Mouse (Mus musculus) embryonic facial prominence, embryonic 11.5 days (tissue): ENCODE measurements at regions not wholly inside any gene's neighbourhood (a gene's known extent, or its start where the extent isn't known, plus 50 kb on each side); places are given as distances from the start of the nearest gene placed in this dataset.

Source experiments
- ATAC-seq: fragments of 200-750 bp; cut with Nextera tagmentation; replicated peaks from 2 replicates; pipeline ENCODE4 v1.8.0; 2017; ENCODE audit warnings: low read depth; ENCODE audit not compliant: insufficient number of reproducible peaks, low FRiP score, low TSS enrichment
- DNase-seq: peaks from one replicate; pipeline ENCODE4 v3.0.0-alpha.2; 2015; ENCODE audit warnings: low spot score
- H3K27ac ChIP-seq: fragments of 300-500 bp; sonication (generic); replicated peaks from 2 replicates; pipeline ENCODE4 v1.5.1; 2014; ENCODE audit warnings: mild to moderate bottlenecking, low read depth, low read length, control low read depth
- H3K27me3 ChIP-seq: fragments of 300-500 bp; sonication (generic); 2 replicates; pipeline ENCODE4 v1.6.1; 2014; ENCODE audit warnings: mild to moderate bottlenecking, low read length, moderate library complexity, mixed read lengths; ENCODE audit not compliant: control insufficient read depth, insufficient read depth
- H3K36me3 ChIP-seq: fragments of 300-500 bp; sonication (generic); replicated peaks from 2 replicates; pipeline ENCODE4 v1.6.1; 2014; ENCODE audit warnings: low read depth, mild to moderate bottlenecking, low read length, moderate library complexity, mixed read lengths; ENCODE audit not compliant: control insufficient read depth, insufficient read depth
- H3K4me1 ChIP-seq: fragments of 300-500 bp; sonication (generic); 2 replicates; pipeline ENCODE4 v1.6.1; 2014; ENCODE audit warnings: low read length, mixed read lengths; ENCODE audit not compliant: control insufficient read depth, insufficient read depth
- H3K4me2 ChIP-seq: fragments of 300-500 bp; sonication (generic); 2 replicates; pipeline ENCODE4 v1.6.1; 2014; ENCODE audit warnings: low read depth, mild to moderate bottlenecking, control low read depth, low read length, moderate library complexity
- H3K4me3 ChIP-seq: fragments of 300-500 bp; sonication (generic); 2 replicates; pipeline ENCODE4 v1.5.1; 2014; ENCODE audit warnings: low read depth, low read length, control low read depth
- H3K9ac ChIP-seq: fragments of 300-500 bp; sonication (generic); replicated peaks from 2 replicates; pipeline ENCODE4 v1.6.1; 2014; ENCODE audit warnings: mild to moderate bottlenecking, control low read depth, low read length
- H3K9me3 ChIP-seq: fragments of 300-500 bp; sonication (generic); replicated peaks from 2 replicates; pipeline ENCODE4 v1.6.1; 2016; ENCODE audit warnings: mild to moderate bottlenecking, low read length, inconsistent platforms, mixed read lengths; ENCODE audit not compliant: control insufficient read depth
- WGBS: fragments of 180-500 bp; shearing (Covaris S2); extraction: QIAGEN DNeasy Blood & Tissue Kit; methylation state at CpG from one replicate; pipeline ENCODE4 v1.1.7; 2014; 5-methylcytosine and 5-hydroxymethylcytosine counted together

DNA sequence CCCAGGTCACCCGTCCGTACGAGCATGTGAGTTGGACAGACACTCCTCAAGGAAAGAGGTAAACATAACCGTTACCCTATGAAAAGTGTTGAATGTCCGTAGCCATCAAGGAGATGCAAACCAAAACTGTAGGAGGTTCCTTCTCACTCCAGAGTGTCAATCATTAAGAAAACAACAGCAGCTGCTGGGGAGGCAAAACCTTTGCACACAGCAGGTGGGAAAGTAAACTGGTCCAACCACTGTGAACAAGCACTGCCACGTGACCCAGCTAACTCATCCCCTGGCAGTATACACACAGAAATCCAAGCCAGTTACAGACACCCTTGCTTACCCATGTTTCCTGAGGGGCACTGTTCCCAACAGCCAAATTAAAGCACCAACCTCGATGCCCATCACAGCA, 54.7 kb upstream of the Irx5 start:
- Histone ChIP-seq H3K9ac (no peak overlapping the region), H3K4me2 (no peak overlapping the region), H3K9me3 (no peaks in the 10 kb centered on the region), H3K4me1 (no peaks in the 10 kb centered on the region), H3K27me3 (no peaks in the 10 kb centered on the region), H3K27ac (no peak overlapping the region), H3K4me3 (no peak overlapping the region), H3K36me3 (no peaks in the 10 kb centered on the region)
- DNase-seq: no peak
- 74% methylated on average over 7 of the region's 7 CpGs for WGBS
- ATAC-seq: no peak

DNA sequence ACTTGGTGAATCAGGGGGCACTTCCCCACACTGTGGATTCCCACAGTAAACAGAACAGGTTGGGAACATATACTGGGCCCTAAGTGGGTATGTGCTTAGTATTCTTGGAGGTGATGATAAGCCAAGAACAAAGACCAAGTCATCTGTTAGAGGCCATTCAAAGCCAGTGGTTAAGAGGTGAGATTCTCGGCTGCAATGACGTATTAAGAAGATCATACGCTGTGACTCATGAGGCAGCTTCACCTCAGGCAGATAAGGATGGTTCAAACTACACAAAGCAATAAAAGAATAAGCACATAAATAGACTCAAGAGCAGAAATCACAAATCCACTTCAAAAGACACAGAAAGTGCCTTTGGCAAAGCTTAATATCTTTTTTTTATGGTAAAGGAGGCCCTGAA, 56.4 kb upstream of the Irx5 start:
- no peak overlapping the region for H3K9ac ChIP-seq
- H3K36me3 ChIP-seq: no peaks in the 10 kb centered on the region
- WGBS: 94% methylated on average over 3 of the region's 3 CpGs
- H3K9me3 ChIP-seq: no peaks in the 10 kb centered on the region
- no peak for DNase-seq
- no peaks in the 10 kb centered on the region for H3K4me1 ChIP-seq
- no peak for ATAC-seq
- no peaks in the 10 kb centered on the region for H3K27me3 ChIP-seq
- no peak overlapping the region for H3K4me3 ChIP-seq
- no peak overlapping the region for H3K4me2 ChIP-seq
- no peak overlapping the region for H3K27ac ChIP-seq

DNA sequence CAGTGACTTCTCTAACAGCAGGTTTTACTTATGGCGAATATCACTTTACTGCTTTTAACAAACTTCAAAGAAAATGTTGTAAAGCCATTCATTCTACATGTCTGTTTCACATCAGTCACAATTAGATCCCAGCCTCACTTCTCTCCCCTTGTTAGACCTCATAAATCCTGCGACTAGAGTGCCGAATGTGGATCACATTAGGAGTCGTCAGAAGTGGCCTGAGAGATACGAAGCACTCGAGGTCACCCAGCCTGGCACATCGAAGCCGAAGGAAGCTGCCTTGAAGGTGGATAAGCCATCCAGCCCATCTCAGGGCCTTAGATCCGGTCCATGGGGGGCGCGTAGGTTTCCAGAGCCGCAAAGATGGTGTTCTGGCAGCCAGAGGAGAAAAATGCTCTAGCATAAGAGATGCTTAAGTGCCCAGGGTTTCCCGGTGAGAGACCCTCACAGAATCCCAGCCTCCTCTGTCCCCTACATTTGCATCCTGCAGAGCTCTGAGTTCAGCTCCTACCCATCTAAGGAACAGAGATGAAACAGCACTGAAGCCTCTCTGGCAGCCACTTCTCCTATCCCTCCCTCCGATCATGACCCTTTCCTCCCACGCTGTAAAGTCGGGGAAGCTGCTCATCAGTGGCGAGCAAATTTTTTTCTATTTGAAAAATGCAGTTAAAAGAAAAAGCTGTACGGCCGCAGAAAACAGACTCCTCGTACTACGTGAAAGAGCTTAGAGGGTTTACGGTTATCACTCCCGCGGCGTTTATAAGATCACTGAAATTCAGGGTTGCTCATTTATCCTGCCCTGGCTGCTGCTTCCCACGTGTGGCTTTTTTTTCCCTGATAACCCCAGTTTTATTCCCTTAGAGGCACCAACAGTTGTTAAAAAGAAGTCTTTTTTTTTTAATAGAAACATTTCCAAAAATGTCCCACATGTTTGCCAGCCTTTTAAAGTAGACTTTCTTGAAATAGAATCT, 70.3 kb upstream of the Irx5 start:
- Histone ChIP-seq H3K27ac (peak overlapping the region; percentile 54), H3K9me3 (no peaks in the 10 kb centered on the region), H3K4me3 (no peak overlapping the region), H3K4me1 (no peaks in the 10 kb centered on the region), H3K4me2 (no peak overlapping the region; the same call in 1 of the 2 replicates), H3K36me3 (no peaks in the 10 kb centered on the region), H3K27me3 (no peaks in the 10 kb centered on the region), H3K9ac (no peak overlapping the region; the same call in 1 of the 2 replicates)
- DNase-seq (peak; percentile 82), ATAC-seq (0 out of 2 replicates have a peak, but pooled peaks have one; percentile 14)
- 62% methylated on average over 26 of the region's 26 CpGs for WGBS

DNA sequence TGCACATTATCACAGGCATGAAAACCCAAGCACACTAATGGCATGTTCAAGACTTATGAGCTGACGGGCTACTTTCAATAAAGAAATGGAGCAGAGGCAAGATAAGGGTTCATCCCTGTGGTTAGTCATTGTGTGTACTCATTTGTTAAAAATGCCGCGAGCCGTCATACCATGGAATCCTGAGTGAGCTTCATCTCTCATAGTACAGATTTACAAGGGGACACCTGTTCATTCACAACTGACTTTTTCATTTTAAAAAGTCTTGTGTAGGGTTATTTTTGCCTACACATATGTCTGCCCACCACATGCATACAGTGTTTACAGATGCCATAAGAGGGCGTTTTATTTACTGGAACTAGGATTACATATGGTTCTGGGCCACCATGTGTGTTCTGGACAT, 81.7 kb upstream of the Irx5 start:
- Histone ChIP-seq H3K9ac (no peak overlapping the region), H3K4me3 (no peak overlapping the region), H3K9me3 (no peaks in the 10 kb centered on the region), H3K4me1 (no peaks in the 10 kb centered on the region), H3K4me2 (no peak overlapping the region), H3K27me3 (no peaks in the 10 kb centered on the region), H3K27ac (no peak overlapping the region), H3K36me3 (no peaks in the 10 kb centered on the region)
- WGBS: 88% methylated on average over 5 of the region's 5 CpGs
- DNase-seq (no peak), ATAC-seq (no peak)

DNA sequence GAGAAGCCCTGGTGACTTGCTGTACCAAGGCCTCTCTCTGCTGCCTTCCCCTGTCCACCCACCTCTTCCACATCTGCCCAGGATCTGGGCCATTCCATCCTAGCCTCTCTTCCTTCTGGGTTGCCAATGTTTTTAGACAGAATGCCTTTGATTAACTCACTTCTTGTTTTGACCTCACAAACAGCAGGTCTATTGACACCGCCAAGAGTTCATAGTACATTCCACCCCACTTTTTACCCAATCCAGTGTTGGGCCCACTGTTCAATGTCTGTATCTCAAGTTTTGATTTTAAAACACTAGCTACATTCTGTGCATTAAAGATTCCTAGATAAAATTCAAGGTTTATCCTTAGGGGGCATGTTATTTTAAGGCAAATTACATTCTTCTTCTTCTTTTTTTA, 84.7 kb upstream of the Irx5 start:
- no peaks in the 10 kb centered on the region for H3K4me1 ChIP-seq
- no peak overlapping the region for H3K4me2 ChIP-seq
- no peak overlapping the region for H3K27ac ChIP-seq
- H3K4me3 ChIP-seq: no peak overlapping the region
- ATAC-seq (no peak), DNase-seq (no peak)
- H3K27me3 ChIP-seq: no peaks in the 10 kb centered on the region
- H3K9me3 ChIP-seq: peaks cover 2% of the 10 kb centered on the region; the same call in 1 of the 2 replicates
- H3K36me3 ChIP-seq: no peaks in the 10 kb centered on the region
- H3K9ac ChIP-seq: no peak overlapping the region
- WGBS: 85% methylated on average over 1 of the region's 1 CpGs

DNA sequence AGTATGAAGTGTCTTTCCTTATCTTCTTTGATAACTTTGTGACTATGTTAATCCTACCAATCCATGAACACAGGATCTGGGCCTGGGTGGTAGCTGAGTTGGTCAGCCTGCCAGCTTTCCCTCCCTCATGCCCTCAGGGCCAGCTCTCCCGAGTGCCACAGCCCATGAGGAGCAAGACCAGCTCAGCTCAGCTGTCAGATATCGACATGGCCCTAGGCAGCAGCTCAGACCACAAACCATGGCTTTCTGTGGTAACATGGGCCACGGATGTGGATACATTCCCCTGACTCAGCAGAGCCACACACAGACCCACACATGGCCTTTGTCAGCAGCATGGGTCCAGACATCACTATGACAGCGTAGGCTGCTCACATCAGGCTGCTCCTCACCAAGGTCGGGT, 85.4 kb upstream of the Irx5 start:
- no peak for DNase-seq
- WGBS: 69% methylated on average over 5 of the region's 5 CpGs
- ATAC-seq: no peak
- Histone ChIP-seq H3K27ac (no peak overlapping the region), H3K9me3 (peaks cover 2% of the 10 kb centered on the region; the same call in 1 of the 2 replicates), H3K4me2 (no peak overlapping the region), H3K4me1 (no peaks in the 10 kb centered on the region), H3K36me3 (no peaks in the 10 kb centered on the region), H3K4me3 (no peak overlapping the region), H3K27me3 (no peaks in the 10 kb centered on the region), H3K9ac (no peak overlapping the region)

DNA sequence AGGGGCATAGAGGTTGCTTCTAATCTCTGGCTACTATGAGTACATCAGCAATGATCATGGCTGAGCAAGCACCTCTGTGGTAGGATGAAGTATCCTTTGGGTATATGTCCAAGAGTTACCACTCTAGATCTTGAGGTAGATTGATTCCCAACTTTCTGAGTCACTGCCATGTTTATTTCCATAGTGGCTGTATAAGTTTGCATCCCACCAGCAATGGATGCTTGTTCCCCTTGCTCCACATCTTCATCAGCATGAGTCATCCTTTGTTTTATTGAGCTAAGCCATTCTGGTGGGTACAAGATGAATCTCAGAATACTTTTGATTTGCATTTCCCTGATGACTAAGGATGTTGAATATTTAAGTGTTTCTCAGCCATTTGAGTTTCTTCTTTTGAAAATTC, 86.8 kb upstream of the Irx5 start:
- Histone ChIP-seq H3K4me1 (no peaks in the 10 kb centered on the region), H3K27ac (no peak overlapping the region), H3K36me3 (no peaks in the 10 kb centered on the region), H3K9me3 (peaks cover 2% of the 10 kb centered on the region; the same call in 1 of the 2 replicates), H3K9ac (no peak overlapping the region), H3K4me2 (no peak overlapping the region), H3K4me3 (no peak overlapping the region), H3K27me3 (no peaks in the 10 kb centered on the region)
- DNase-seq (no peak), ATAC-seq (no peak)

DNA sequence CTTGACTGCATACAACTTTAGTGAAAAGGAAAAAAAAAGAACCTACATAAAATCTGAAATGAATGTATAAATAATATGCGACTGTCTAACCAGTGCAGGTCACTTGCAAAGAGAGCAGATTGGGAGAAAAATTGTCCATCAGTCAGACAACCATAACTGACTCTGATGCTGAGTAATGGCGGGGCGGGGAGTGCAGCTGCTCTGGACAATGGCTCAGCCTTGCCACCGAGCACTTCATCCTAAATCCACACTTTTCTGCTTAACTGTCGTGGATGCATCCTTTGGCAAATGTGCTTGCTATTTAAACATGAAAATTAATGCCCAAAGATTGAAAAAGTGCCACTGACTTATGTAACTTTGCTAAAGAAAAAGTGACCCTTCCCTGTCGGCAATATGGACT, 90.0 kb upstream of the Irx5 start:
- no peak overlapping the region for H3K4me2 ChIP-seq
- no peak for ATAC-seq
- H3K36me3 ChIP-seq: no peaks in the 10 kb centered on the region
- no peak for DNase-seq
- no peak overlapping the region for H3K4me3 ChIP-seq
- no peaks in the 10 kb centered on the region for H3K4me1 ChIP-seq
- 76% methylated on average over 6 of the region's 6 CpGs for WGBS
- no peaks in the 10 kb centered on the region for H3K27me3 ChIP-seq
- no peak overlapping the region for H3K27ac ChIP-seq
- no peak overlapping the region for H3K9ac ChIP-seq
- peaks cover 2% of the 10 kb centered on the region; the same call in 1 of the 2 replicates for H3K9me3 ChIP-seq
